Mouse (Mus musculus): ENCODE measurements at regions not wholly inside any gene's neighbourhood (a gene's known extent, or its start where the extent isn't known, plus 50 kb on each side); places are given as distances from the start of the nearest gene placed in this dataset.

DNA sequence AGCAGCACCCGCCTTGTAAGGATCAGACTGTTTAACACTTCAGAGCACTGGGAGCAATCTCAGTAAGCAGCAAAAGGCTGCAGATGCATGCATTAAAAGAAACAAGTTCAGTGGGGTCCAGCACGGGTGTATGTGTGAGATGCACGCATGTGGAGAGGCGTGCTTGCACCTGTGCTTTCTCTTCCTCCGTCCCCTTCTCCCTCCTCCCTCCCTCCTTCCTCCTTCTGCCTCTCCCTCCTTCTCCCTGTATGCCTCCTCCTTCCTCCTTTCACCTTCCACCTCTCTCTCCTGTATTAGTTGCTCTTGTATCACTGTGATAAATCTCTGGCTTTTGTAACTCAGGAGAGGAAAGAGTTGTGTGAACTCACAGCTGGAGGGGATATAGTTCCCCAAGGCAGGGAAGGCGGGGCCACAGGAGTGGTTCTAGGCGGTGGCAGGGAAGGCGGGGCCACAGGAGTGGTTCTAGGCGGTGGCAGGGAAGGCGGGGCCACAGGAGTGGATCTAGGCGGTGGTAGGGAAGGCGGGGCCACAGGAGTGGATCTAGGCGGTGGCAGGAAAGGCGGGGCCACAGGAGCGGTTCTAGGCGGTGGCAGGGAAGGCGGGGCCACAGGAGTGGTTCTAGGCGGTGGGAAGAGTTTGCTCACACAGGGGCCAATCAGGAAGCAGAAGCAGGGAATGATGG, 96.2 kb upstream of the Eef2kmt start:
- no peak overlapping the region for H3K9ac ChIP-seq
- peak; percentile 91 for ATAC-seq
- H3K4me3 ChIP-seq (replicated peaks) = peak overlapping the region; percentile 19
- no peaks in the 10 kb centered on the region for H3K36me3 ChIP-seq
- 3% methylated on average over 18 of the region's 18 CpGs for WGBS
- H3K4me1 ChIP-seq (replicated peaks) = 0 out of 2 replicates have a peak, but pooled peaks cover 4% of the 10 kb centered on the region
- H3K27me3 ChIP-seq (replicated peaks) = no peaks in the 10 kb centered on the region
- H3K9me3 ChIP-seq = no peaks in the 10 kb centered on the region
- H3K27ac ChIP-seq = no peak overlapping the region
- peak overlapping the region; percentile 51 for H3K4me2 ChIP-seq (replicated peaks)

DNA sequence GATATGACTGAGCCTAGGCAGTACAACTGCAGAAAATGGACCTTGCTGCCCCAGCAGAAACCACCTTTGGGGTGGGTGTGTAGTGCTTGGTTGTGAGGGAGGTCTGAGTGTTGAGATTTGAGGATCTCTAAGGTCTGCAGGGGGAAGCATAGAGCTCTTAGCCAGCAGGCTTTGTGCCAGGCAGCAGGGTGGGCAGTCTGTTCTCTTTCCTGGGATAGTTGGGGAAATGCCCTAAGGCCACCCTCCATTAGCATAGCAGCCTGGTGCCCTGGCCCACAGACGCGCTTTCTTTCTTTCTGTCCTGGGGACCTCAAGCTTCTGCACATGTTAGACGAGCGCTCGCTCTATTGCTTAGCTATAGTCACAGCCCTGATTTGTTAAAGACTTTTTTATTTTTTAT, 91.4 kb upstream of the Eef2kmt start:
- H3K27me3 ChIP-seq (replicated peaks) = no peaks in the 10 kb centered on the region
- H3K4me1 ChIP-seq (replicated peaks) = 0 out of 2 replicates have a peak, but pooled peaks cover 4% of the 10 kb centered on the region
- no peak for ATAC-seq
- H3K9me3 ChIP-seq = no peaks in the 10 kb centered on the region
- no peak overlapping the region for H3K4me2 ChIP-seq (replicated peaks)
- WGBS = 79% methylated on average over 5 of the region's 5 CpGs
- no peak overlapping the region for H3K27ac ChIP-seq
- H3K36me3 ChIP-seq = no peaks in the 10 kb centered on the region
- H3K9ac ChIP-seq = no peak overlapping the region
- no peak overlapping the region for H3K4me3 ChIP-seq (replicated peaks)

DNA sequence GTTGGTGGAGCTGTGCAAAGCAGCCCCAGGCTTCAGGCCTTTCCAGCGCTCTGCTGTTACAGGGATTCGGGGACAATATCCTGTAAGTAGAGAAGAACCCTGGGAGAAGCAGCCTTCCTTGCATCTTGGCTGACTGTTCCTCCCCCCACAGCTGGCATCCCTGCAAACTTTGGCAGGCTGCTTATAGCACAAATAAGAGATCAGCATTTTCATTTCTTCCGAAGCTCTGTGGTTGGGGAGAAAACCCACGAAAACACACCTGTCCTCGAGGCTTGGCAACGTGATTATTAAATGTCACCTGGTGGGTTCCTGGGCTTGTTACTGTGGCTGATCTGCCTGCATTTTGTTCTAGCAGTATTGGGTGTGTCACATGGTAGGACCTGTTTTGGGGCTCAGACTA, 86.5 kb upstream of the Eef2kmt start:
- 78% methylated on average over 6 of the region's 6 CpGs for WGBS

DNA sequence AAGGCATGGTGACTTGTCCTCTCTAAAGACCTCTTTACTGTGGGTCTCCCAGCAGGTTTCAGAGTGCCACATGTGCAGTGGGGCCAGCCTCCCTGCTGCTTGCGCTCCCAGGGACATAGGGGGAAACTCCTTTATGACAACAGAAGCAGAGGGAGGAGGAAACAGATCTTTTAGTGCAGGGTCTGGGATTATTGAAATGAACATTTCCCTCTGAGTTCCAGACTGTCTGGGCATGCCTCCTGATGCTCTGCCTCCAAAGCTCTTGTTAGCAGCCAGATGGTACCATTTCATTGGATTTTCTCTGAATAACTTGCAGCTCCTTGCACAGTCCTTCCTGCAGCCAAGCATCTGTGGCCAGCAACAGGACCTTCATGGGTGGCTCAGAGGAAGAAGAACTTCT, 60.5 kb upstream of the Eef2kmt start:
- 61% methylated on average over 1 of the region's 1 CpGs for WGBS
- Histone ChIP-seq H3K4me2 (replicated peaks) (no peak overlapping the region), H3K9ac (no peak overlapping the region), H3K27ac (no peak overlapping the region), H3K4me1 (replicated peaks) (no peaks in the 10 kb centered on the region), H3K27me3 (replicated peaks) (no peaks in the 10 kb centered on the region), H3K36me3 (no peaks in the 10 kb centered on the region), H3K9me3 (no peaks in the 10 kb centered on the region), H3K4me3 (replicated peaks) (no peak overlapping the region)
- ATAC-seq = no peak

More for the DNA sequence above, 86.5 kb upstream of the Eef2kmt start:
- no peaks in the 10 kb centered on the region for H3K27me3 ChIP-seq (replicated peaks)
- no peak for ATAC-seq
- H3K9me3 ChIP-seq = no peaks in the 10 kb centered on the region
- no peaks in the 10 kb centered on the region for H3K4me1 ChIP-seq (replicated peaks)
- H3K4me2 ChIP-seq (replicated peaks) = no peak overlapping the region
- H3K27ac ChIP-seq = no peak overlapping the region
- no peak overlapping the region for H3K4me3 ChIP-seq (replicated peaks)
- no peaks in the 10 kb centered on the region for H3K36me3 ChIP-seq
- no peak overlapping the region for H3K9ac ChIP-seq

DNA sequence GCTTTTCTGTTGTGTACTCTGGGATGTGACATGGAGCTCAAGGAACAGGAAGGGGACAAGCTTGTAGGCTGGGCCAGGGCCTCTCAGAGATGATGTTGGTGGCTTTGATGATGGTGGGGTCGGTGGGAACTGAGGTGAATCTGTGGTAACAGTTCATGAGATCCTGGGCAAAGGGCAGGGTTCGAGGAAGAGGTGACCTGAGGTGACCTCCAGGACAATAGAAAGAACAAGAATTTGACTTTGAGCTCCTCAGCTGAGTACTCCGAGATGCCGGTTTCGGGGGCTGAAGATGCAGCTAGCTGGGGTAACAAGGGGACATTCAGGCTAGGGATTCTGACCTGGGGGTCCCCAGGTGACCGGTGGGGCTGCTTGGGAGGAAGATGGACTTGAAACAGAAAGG, 57.5 kb upstream of the Eef2kmt start:
- Histone ChIP-seq H3K4me3 (replicated peaks) (no peak overlapping the region), H3K36me3 (no peaks in the 10 kb centered on the region), H3K27me3 (replicated peaks) (no peaks in the 10 kb centered on the region), H3K4me2 (replicated peaks) (no peak overlapping the region), H3K9me3 (no peaks in the 10 kb centered on the region), H3K9ac (no peak overlapping the region), H3K27ac (no peak overlapping the region), H3K4me1 (replicated peaks) (no peaks in the 10 kb centered on the region)
- WGBS = 78% methylated on average over 6 of the region's 6 CpGs
- no peak for ATAC-seq

DNA sequence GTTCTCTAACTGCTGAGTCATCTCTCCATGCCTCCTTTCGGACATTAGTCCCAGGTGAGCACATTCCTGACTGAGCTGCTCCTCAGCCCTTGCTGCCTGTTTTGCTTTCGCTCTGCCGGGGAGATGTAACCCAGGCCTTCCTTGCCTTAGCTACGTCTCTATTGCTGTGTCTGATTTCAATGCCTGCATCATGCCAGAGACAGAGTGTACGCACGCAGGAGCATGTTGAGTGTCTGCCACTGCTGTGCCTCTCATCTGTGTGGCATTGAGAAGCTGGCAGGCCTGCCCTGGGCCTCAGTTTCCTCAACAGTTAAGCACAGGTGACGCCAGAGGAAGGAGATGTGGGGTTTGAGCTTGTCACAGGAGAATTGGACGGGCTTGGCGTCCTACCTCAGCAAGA, 55.7 kb upstream of the Eef2kmt start:
- WGBS = 84% methylated on average over 9 of the region's 9 CpGs
- no peak for ATAC-seq
- Histone ChIP-seq H3K36me3 (no peaks in the 10 kb centered on the region), H3K4me2 (replicated peaks) (no peak overlapping the region), H3K4me1 (replicated peaks) (peaks cover 5% of the 10 kb centered on the region; the same call in 1 of the 2 replicates), H3K27me3 (replicated peaks) (peaks cover 12% of the 10 kb centered on the region), H3K9me3 (no peaks in the 10 kb centered on the region), H3K4me3 (replicated peaks) (no peak overlapping the region), H3K27ac (no peak overlapping the region), H3K9ac (no peak overlapping the region)

DNA sequence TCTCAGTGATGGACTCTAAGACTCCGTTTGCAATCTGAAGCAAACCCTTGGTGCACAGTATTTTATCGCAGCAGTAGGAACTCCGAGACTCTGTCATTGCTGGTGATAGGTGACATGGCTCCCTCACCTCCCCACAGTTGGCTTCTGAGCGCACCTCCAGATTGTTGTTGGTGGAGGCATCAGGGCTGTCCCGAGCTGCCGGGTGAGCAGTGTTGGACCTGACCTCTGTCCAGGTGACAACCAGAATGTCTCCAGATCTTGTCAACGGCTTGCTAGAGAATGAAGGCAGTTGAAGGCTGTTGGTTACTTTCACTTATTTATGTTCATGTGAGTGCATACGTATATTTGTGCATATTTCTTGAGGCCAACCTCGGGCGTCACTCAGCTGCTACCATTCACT, 55.0 kb upstream of the Eef2kmt start:
- 85% methylated on average over 10 of the region's 10 CpGs for WGBS
- H3K9me3 ChIP-seq = no peaks in the 10 kb centered on the region
- H3K4me3 ChIP-seq (replicated peaks) = no peak overlapping the region
- no peaks in the 10 kb centered on the region for H3K36me3 ChIP-seq
- no peak overlapping the region for H3K27ac ChIP-seq
- H3K4me1 ChIP-seq (replicated peaks) = peaks cover 5% of the 10 kb centered on the region; the same call in 1 of the 2 replicates
- H3K4me2 ChIP-seq (replicated peaks) = no peak overlapping the region
- H3K27me3 ChIP-seq (replicated peaks) = peaks cover 12% of the 10 kb centered on the region
- no peak for ATAC-seq
- no peak overlapping the region for H3K9ac ChIP-seq

DNA sequence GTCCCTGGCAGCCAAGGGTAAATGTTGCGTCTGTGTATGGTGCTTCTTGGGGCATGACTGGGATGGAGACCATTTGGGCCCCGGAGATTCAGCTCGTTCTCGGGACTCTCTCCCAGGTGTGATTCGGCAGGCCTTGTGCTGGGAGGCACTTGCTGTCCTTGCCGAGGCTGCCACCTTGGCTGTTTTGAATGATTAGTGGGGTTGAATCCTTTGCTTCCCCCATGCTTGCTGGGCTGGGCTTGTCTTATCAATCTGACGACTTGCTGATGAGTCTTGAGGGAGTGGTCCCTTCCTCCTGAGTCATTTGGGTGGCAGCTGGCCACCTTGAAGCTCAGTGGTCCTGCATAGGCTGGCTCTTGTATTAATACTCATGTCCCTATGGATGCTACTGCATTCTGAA, 52.0 kb upstream of the Eef2kmt start:
- H3K27ac ChIP-seq = no peak overlapping the region
- peaks cover 5% of the 10 kb centered on the region; the same call in 1 of the 2 replicates for H3K4me1 ChIP-seq (replicated peaks)
- no peak for ATAC-seq
- no peak overlapping the region for H3K9ac ChIP-seq
- H3K4me2 ChIP-seq (replicated peaks) = no peak overlapping the region
- WGBS = 72% methylated on average over 7 of the region's 7 CpGs
- H3K27me3 ChIP-seq (replicated peaks) = peaks cover 12% of the 10 kb centered on the region
- no peaks in the 10 kb centered on the region for H3K9me3 ChIP-seq
- H3K36me3 ChIP-seq = no peaks in the 10 kb centered on the region
- H3K4me3 ChIP-seq (replicated peaks) = no peak overlapping the region

DNA sequence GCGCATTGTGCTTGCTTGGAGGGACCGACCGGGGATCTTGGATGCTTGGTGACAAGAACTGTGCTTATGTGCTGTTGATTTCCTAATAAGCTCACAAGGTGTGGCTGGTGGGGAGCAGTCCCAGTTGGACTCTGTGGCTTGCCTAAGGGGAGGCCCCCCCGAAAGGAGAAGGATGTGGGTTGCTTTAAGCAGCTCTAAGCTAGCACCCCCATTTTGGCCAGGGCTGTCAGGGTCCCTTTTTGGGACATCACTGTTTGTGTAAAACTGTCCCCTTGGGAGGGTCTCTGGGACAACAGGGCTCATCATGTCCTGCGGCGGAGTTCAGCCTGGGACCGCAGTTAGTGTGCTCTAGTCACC, 51.4 kb upstream of the Eef2kmt start:
- 72% methylated on average over 7 of the region's 7 CpGs for WGBS
- Histone ChIP-seq H3K27ac (no peak overlapping the region), H3K36me3 (no peaks in the 10 kb centered on the region), H3K4me1 (replicated peaks) (peaks cover 5% of the 10 kb centered on the region; the same call in 1 of the 2 replicates), H3K4me3 (replicated peaks) (0 out of 2 replicates have a peak overlapping the region, but pooled peaks have one; percentile 41), H3K9ac (peak overlapping the region; percentile 49; the same call in 1 of the 2 replicates), H3K4me2 (replicated peaks) (peak overlapping the region; percentile 86), H3K9me3 (no peaks in the 10 kb centered on the region), H3K27me3 (replicated peaks) (peaks cover 12% of the 10 kb centered on the region)
- peak; percentile 51 for ATAC-seq

DNA sequence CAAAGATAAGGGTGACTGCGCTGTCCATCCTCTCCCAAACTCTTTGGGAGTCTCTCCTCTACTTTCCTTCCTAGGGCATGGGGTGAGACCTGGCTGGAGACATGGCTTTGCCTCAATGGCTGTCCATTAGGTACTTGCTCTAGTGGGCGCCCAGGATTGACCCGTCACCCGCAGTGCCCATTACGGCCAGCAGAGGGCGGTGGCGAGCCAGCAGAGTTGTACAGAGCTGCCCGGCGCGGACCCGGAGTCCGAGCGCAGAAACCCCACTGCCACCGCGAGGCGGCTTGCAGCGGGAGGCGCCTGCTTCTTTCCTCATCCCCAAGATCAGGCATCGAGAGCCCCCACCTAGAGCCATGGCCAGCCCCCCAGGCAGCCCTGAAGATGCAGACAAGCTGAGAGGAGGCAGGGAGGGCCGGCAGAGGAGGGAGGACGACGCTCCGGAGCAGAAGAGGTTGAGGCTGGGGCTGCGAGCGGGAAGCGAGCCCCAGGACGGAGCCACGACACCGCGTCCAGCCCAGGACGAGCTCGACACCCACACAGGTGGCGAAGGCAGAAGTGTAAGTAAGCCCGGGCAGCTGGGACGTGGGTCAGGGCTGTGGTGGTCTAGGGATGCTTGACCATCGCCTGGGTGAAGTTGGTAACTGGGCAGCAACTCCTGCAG, 50.9 kb upstream of the Eef2kmt start:
- Histone ChIP-seq H3K9ac (peak overlapping the region; percentile 49), H3K9me3 (no peaks in the 10 kb centered on the region), H3K27ac (no peak overlapping the region), H3K4me2 (replicated peaks) (peak overlapping the region; percentile 86), H3K27me3 (replicated peaks) (peaks cover 12% of the 10 kb centered on the region), H3K36me3 (no peaks in the 10 kb centered on the region), H3K4me1 (replicated peaks) (peaks cover 5% of the 10 kb centered on the region; the same call in 1 of the 2 replicates), H3K4me3 (replicated peaks) (peak overlapping the region; percentile 41)
- 2% methylated on average over 36 of the region's 36 CpGs for WGBS
- peak; percentile 90 for ATAC-seq

Measured in intestine, embryonic 15.5 days (tissue).